Mouse (Mus musculus) testis, postnatal 14 days (tissue): ENCODE measurements around the gene Iqcf5.
"Not testable (repeated sequence)": the region's sequence is repeated elsewhere in the genome, so short reads cannot be mapped to it uniquely, and the experiment has no call there.

Experiments used
- DNase-seq: peaks from one replicate; pipeline ENCODE4 v3.0.0; 2021; ENCODE audit warnings: low spot score

Iqcf5 gene

GRCm38 (mm10) chr9:106481676-106482075 is 32.7 kb upstream of the Iqcf5 start:
- no peak for DNase-seq

- no peak for DNase-seq
Observed at GRCm38 (mm10) chr9:106482578-106483115, 31.7 kb upstream of the Iqcf5 start.

- DNase-seq, result no peak
Observed at GRCm38 (mm10) chr9:106483136-106483535, 31.2 kb upstream of the Iqcf5 start.

GRCm38 (mm10) chr9:106483606-106484005 is 30.8 kb upstream of the Iqcf5 start:
- no peak for DNase-seq

- DNase-seq, result no peak
Observed at GRCm38 (mm10) chr9:106485076-106485475, 29.3 kb upstream of the Iqcf5 start.

GRCm38 (mm10) chr9:106487602-106488001 is 26.8 kb upstream of the Iqcf5 start:
- not testable (repeated sequence) for DNase-seq

- no peak for DNase-seq
Observed at GRCm38 (mm10) chr9:106499667-106500066, 14.7 kb upstream of the Iqcf5 start, which contains the start of gene Iqcf1. Iqcf1 (plus strand) TSS chr9:106499967.

GRCm38 (mm10) chr9:106501846-106502245 is 12.5 kb upstream of the Iqcf5 start:
- DNase-seq, result no peak

- no peak for DNase-seq
Observed at GRCm38 (mm10) chr9:106504246-106504645, 10.1 kb upstream of the Iqcf5 start.

GRCm38 (mm10) chr9:106509356-106509755 is 5.0 kb upstream of the Iqcf5 start:
- no peak for DNase-seq

GRCm38 (mm10) chr9:106512729-106513450 is 1.5 kb upstream of the Iqcf5 start:
- DNase-seq, result no peak

- no peak for DNase-seq
Observed at GRCm38 (mm10) chr9:106513566-106513965, 807 bp upstream of the Iqcf5 start.

GRCm38 (mm10) chr9:106519433-106519832 is 5.1 kb downstream of the Iqcf5 start:
- DNase-seq, result no peak

- no peak for DNase-seq
Observed at GRCm38 (mm10) chr9:106519909-106520308, 5.5 kb downstream of the Iqcf5 start.

- no peak for DNase-seq
Observed at GRCm38 (mm10) chr9:106531833-106532232, 17.5 kb downstream of the Iqcf5 start.

GRCm38 (mm10) chr9:106534296-106534695 is 19.9 kb downstream of the Iqcf5 start:
- peak; percentile 19 for DNase-seq

GRCm38 (mm10) chr9:106534975-106535374 is 20.6 kb downstream of the Iqcf5 start:
- no peak for DNase-seq

- DNase-seq, result no peak
Observed at GRCm38 (mm10) chr9:106561531-106561930, 47.2 kb downstream of the Iqcf5 start, which contains the start of gene Iqcf3. Iqcf3 (minus strand) TSS chr9:106561631.

- no peak for DNase-seq
Observed at GRCm38 (mm10) chr9:106562291-106562690, 47.9 kb downstream of the Iqcf5 start.

GRCm38 (mm10) chr9:106564025-106564424 is 49.7 kb downstream of the Iqcf5 start:
- no peak for DNase-seq
